20 mouse cellular contexts compared by ENCODE assay signal in the genomic region with DNA sequence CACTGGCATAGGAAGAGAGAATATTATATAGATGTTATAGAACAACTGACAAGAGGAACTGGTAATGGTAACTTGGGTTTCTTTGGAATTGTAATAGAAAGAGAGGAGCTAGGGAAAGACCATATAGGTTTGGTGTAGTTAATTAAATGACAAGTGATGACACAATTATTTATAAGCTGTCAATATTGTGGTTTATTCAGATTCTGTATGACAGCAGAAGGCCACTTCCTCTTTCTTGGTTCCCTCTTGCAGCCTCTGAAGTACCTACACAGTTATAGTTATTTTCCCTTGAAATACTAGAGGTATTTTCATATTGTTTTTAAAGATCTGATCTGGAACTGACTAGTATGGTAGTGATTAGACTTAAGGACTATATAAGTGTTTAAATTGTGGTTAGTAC. TPM values are rescaled to one million over a fixed set of nuclear protein-coding genes. Genes with fewer than 3 reads are reported as not detected.
DNase-seq lines count a peak whose midpoint lies in the region; ATAC-seq and TF ChIP-seq lines count a peak whose summit lies in the region.
"Had no signal": no experiment of that assay in that cellular context is flagged by ENCODE, and none has a peak within 500 bp of the region (broad histone marks: within the 10 kb centered on the region; RNA-seq: fewer than 3 reads in every experiment).

No protein-coding gene starts in this region.

- H3K27ac ChIP-seq in MEL (ENCODE audit: control insufficient read depth, low read depth, low read length) = no peak overlapping the region
- no peak overlapping the region for H3K27ac ChIP-seq in gastrocnemius, adult 2 months
- H3K27ac ChIP-seq: embryonic facial prominence, embryonic 12.5 days; forebrain, embryonic 15.5 days; heart, adult 2 months; hindbrain, embryonic 12.5 days had no signal

- DNase-seq in A20 (ENCODE audit: low read depth, low spot score) (peak; percentile 53), MEL (ENCODE audit: low read depth, low spot score) (peak; percentile 55)
- peak; percentile 3 for DNase-seq in induced T-regulatory cell, adult 2 months (ENCODE audit: low read depth)
- DNase-seq in gastrocnemius, adult 2 months = no peak
- no peak for DNase-seq in T-cell, adult 2 months (ENCODE audit: low spot score)
- no peak for DNase-seq in adrenal gland, adult 2 months
- no peak for DNase-seq in urinary bladder, postnatal 36 days (ENCODE audit: low spot score in 2 of 2)
- DNase-seq: adrenal gland, postnatal 14 days; cerebellum, adult 2 months; cerebellum, postnatal 10 days; gastrocnemius, postnatal 10 days; heart, adult 2 months; heart, postnatal 4 days; kidney, adult 2 months had no signal

- H3K79me2 ChIP-seq in MEL (ENCODE audit: control insufficient read depth, insufficient read depth, low read length, poor library complexity) = no peaks in the 10 kb centered on the region; the same call in 1 of the 2 replicates

- peaks cover 0 to 6% of the 10 kb centered on the region in 2 experiments; a peak in 3 of 4 replicates for H3K36me3 ChIP-seq in MEL (ENCODE audit: control insufficient read depth in 1 of 2, insufficient read depth in 2 of 2, low read length in 2 of 2)
- H3K36me3 ChIP-seq: embryonic facial prominence, embryonic 12.5 days; forebrain, embryonic 15.5 days had no signal

- H3K4me3 ChIP-seq in MEL (ENCODE audit: control insufficient read depth in 1 of 2, insufficient read depth in 1 of 2, low read depth in 2 of 2, low read length in 2 of 2) = no peak overlapping the region
- H3K4me3 ChIP-seq in gastrocnemius, adult 2 months = no peak overlapping the region
- H3K4me3 ChIP-seq: embryonic facial prominence, embryonic 12.5 days; forebrain, embryonic 15.5 days; heart, adult 2 months; hindbrain, embryonic 12.5 days had no signal

- peaks cover 0 to 3% of the 10 kb centered on the region in 2 experiments; a peak in 1 of 4 replicates for H3K4me1 ChIP-seq in MEL (ENCODE audit: control insufficient read depth in 1 of 2, insufficient read depth in 2 of 2, low read length in 2 of 2)
- H3K4me1 ChIP-seq: embryonic facial prominence, embryonic 12.5 days; forebrain, embryonic 15.5 days; hindbrain, embryonic 12.5 days had no signal

- H3K9me3 ChIP-seq in MEL (replicated peaks; ENCODE audit: insufficient read depth, low read length) = no peaks in the 10 kb centered on the region
- H3K9me3 ChIP-seq: embryonic facial prominence, embryonic 12.5 days; forebrain, embryonic 15.5 days; hindbrain, embryonic 12.5 days had no signal

- no peak for TF ChIP-seq CTCF in MEL (IDR thresholded peaks at IDR 0.05 in 2 of 3, conservative IDR thresholded peaks at IDR 0.05 in 1 of 3; ENCODE audit: control insufficient read depth in 1 of 3, insufficient read depth in 1 of 3, low read depth in 2 of 3, low read length in 3 of 3, poor library complexity in 1 of 3, severe bottlenecking in 1 of 3)
- no peak for TF ChIP-seq CTCF in gastrocnemius, adult 2 months (IDR thresholded peaks at IDR 0.05)

- ATAC-seq in monocyte, adult 5-6 weeks (replicated peaks; ENCODE audit: insufficient number of reproducible peaks, low FRiP score, low TSS enrichment, poor library complexity, severe bottlenecking) = peak; percentile 71; the same call in 1 of the 2 replicates
- ATAC-seq: forebrain, embryonic 15.5 days; hindbrain, embryonic 16.5 days; intestine, embryonic 16.5 days had no signal

- TF ChIP-seq EP300 in MEL (IDR thresholded peaks at IDR 0.05; ENCODE audit: low read depth in 1 of 2, low read length in 2 of 2) = peak in 1 of 2 experiments; percentile 60; a peak in 1 of 4 replicates

- no peak for TF ChIP-seq RAD21 in MEL (IDR thresholded peaks at IDR 0.05; ENCODE audit: low read depth, low read length)

- H3K9ac ChIP-seq in MEL (ENCODE audit: control insufficient read depth, low read depth, low read length, poor library complexity, severe bottlenecking) = no peak overlapping the region
- H3K9ac ChIP-seq: embryonic facial prominence, embryonic 12.5 days; forebrain, embryonic 15.5 days; hindbrain, embryonic 12.5 days had no signal

- intact Hi-C loops in gastrocnemius, adult 2 months (cut with DNase I) = no loop called here

- no peaks in the 10 kb centered on the region for H3K27me3 ChIP-seq in MEL (ENCODE audit: control insufficient read depth in 1 of 2, insufficient read depth in 2 of 2, low read length in 2 of 2)
- H3K27me3 ChIP-seq: embryonic facial prominence, embryonic 12.5 days; forebrain, embryonic 15.5 days; hindbrain, embryonic 12.5 days had no signal

- no peak for TF ChIP-seq POLR2A in MEL (IDR thresholded peaks at IDR 0.05; ENCODE audit: control insufficient read depth in 1 of 2, insufficient read depth in 1 of 2, low read depth in 1 of 2, low read length in 2 of 2, poor library complexity in 1 of 2)

TF ChIP-seq in MEL, 35 proteins besides CTCF, POLR2A, EP300 and RAD21:
- TF ChIP-seq ZNF384 (IDR thresholded peaks at IDR 0.05; ENCODE audit: low read depth, low read length) = no peak
- no peak for TF ChIP-seq GATA1 (IDR thresholded peaks at IDR 0.05; ENCODE audit: low read depth, low read length)
- TF ChIP-seq TAL1 (IDR thresholded peaks at IDR 0.05; ENCODE audit: low read length) = no peak
- TF ChIP-seq ZKSCAN1 (IDR thresholded peaks at IDR 0.05; ENCODE audit: low read depth, low read length) = no peak
- TF ChIP-seq NELFE (IDR thresholded peaks at IDR 0.05; ENCODE audit: low read depth, low read length) = no peak
- no peak for TF ChIP-seq MYC (IDR thresholded peaks at IDR 0.05; ENCODE audit: low read depth, low read length)
- TF ChIP-seq USF1 (IDR thresholded peaks at IDR 0.05; ENCODE audit: low read depth, low read length) = no peak
- TF ChIP-seq RCOR1 (IDR thresholded peaks at IDR 0.05; ENCODE audit: low read depth, low read length) = no peak
- no peak for TF ChIP-seq CHD2 (IDR thresholded peaks at IDR 0.05; ENCODE audit: low read length)
- TF ChIP-seq NRF1 (IDR thresholded peaks at IDR 0.05; ENCODE audit: insufficient read depth, low read depth, low read length, poor library complexity, severe bottlenecking) = no peak
- TF ChIP-seq SIN3A (IDR thresholded peaks at IDR 0.05; ENCODE audit: low read length) = no peak
- no peak for TF ChIP-seq MYB (IDR thresholded peaks at IDR 0.05; ENCODE audit: low read depth, low read length)
- no peak for TF ChIP-seq ZMIZ1 (IDR thresholded peaks at IDR 0.05; ENCODE audit: low read depth, low read length)
- TF ChIP-seq MAX (IDR thresholded peaks at IDR 0.05; ENCODE audit: low read length) = no peak
- TF ChIP-seq GABPA (IDR thresholded peaks at IDR 0.05; ENCODE audit: low read depth, low read length) = no peak
- no peak for TF ChIP-seq TCF12 (IDR thresholded peaks at IDR 0.05; ENCODE audit: low read depth, low read length)

RNA-seq across cellular contexts. Expression of gene Zxdb, which starts 7.2 kb away (rescaled TPM):
- 4.6 and 4.8 TPM in 2 replicates for total RNA-seq in MEL (2012; rRNA removed)
- polyA plus RNA-seq in MEL (2012; ENCODE audit: insufficient read depth in 1 of 2, insufficient read length in 2 of 2, low read depth in 1 of 2, low replicate concordance in 2 of 2, missing spikeins in 1 of 2) = 1 to 10 TPM in 1 of 2 experiments, not detected in 1; 2.0 TPM
- total RNA-seq in monocyte, adult 5-6 weeks (2017) = 13.6 to 18.1 TPM (median 15.6 TPM) in 3 replicates
- 1 to 10 TPM; 2.8 to 3.2 TPM for total RNA-seq in gastrocnemius, adult 2 months (2021)
- 10 to 100 TPM in 1 of 2 experiments, 1 to 10 TPM in 1; 9.9 to 11.6 TPM for total RNA-seq in adrenal gland, adult 2 months (2021)
- 3.9 and 4.8 TPM in 2 replicates for polyA plus RNA-seq in adrenal gland, adult 2 months (2012; rRNA removed)

Comparison
In these comparisons a context has a peak if more than half of its experiments do, and no peak if none do; other contexts are left out.
1. DNase-seq: peak in A20 (single experiment), MEL (single experiment) and induced T-regulatory cell, adult 2 months (single experiment); none in gastrocnemius, adult 2 months (single experiment), T-cell, adult 2 months (single experiment), adrenal gland, adult 2 months (single experiment) and urinary bladder, postnatal 36 days (0 of 2).